Mouse (Mus musculus) testis, postnatal 10 days (tissue): ENCODE data around the gene Sp140.
"Not testable (repeated sequence)": the region's sequence is repeated elsewhere in the genome, so short reads cannot be mapped to it uniquely, and the experiment has no call there.

Source experiments
- DNase-seq: peaks from one replicate; pipeline ENCODE4 v3.0.0; 2021; ENCODE audit warnings: low spot score

Gene Sp140

GRCm38 (mm10) chr1:85600078-85600477 is at the start of gene Sp140:
Sp140 (plus strand) TSS chr1:85600378.
- not testable (repeated sequence) for DNase-seq

DNA sequence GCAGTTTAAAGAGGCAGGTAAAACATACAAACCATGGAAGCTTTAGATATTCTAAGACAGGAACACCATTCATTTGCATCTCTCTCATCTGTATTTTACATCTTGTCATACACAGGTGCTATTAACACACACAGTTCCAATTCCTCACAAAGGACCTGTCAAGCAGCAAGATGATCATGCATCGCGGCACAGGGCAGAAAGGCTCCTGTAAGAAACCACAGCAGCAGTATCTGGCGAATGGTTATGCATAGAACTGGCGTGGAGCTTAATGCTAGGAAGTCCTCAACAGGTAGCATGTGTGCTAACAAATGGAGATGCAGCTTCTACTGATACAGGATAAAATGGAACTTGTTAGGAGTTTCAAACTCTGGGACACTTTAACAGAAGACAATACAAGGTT is 44.9 kb upstream of the Sp140 start:
- DNase-seq: peak; percentile 51

DNA sequence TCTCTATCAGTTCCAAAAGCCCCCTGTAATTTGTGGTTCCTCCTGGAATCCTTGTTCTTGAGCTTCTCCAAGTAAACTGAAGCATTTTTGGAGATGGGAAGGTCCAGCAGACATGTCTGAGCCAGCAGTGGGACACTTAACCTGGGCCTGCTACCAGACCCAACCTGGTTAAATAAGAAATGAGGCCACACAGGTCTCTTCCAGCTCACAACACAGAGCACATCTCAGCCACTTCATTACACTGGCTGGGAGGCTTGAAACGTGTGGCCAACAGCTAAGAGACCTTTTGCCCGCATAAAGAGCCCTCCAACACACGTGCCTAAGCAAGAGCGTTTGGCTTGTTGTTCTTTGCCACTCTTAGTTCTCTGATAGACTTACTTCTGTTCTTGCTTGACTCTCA is 26.6 kb upstream of the Sp140 start:
- DNase-seq: not testable (repeated sequence)

DNA sequence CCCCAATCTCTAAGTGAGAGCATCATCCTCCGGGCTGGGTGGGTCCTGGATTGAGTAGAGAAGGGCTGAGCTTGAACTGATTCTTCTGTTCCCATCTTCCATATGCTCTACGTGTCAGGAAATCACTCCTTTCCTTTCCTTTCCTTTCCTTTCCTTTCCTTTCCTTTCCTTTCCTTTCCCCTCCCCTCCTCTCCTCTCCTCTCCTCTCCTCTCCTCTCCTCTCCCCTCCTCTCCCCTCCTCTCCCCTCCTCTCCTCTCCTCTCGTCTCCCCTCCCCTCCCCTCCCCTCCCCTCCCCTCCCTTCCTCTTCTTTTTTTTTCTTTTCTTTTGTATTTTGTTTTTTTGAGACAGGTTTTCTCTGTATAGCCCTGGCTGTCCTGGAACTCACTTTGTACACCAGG is 24.8 kb upstream of the Sp140 start, which contains the start of gene G530012D18Rik:
TSS of gene G530012D18Rik (plus strand) at position 301 of the 400 bp plus-strand sequence.
- not testable (repeated sequence) for DNase-seq

GRCm38 (mm10) chr1:85578372-85579010 is 21.7 kb upstream of the Sp140 start:
- DNase-seq: not testable (repeated sequence)

DNA sequence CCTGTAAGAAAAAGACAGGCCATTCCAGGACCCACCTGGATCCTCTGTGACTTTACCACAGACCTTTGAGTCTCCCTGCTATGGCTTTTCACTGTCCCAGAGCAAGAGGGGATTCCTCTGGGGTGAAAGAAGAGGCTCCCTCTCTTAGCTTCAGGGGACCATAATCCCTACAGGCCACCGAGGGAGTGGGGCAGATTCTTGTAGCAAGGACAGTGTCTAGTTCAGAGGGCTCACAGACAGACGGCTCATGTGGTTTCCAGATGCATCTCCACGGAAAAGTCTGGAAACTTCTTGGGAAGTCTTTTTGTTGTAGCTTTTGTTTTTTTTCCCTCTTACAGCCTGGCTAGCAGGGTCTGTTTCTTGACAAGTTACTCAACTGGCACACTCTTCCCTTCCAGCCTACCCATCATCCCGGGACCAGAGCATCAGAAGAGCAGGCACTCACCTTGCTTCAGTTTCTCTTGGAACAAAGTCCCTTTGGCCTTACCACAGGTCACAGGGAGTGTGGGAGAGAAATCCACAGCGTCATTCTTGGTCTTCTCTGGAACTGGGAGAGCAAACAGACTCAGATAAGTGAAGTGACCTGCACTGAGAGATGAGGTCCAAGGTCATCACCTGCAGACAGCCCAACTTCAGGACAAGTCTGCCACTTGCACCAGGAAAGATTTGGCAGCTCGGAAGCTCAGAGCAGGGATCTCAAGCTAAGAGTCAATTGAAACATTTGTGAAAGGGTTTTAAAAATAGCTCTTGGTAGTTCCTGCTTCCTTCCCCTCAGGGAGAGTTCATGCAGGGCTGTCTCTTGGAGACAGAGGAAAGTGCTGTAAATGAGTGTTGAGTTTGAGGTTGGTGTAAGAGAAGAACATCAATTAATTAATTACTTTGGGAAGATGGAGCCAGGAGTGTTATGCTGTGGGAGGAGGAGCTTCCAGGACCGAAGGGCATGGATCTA is 20.7 kb upstream of the Sp140 start:
- DNase-seq: not testable (repeated sequence)

DNA sequence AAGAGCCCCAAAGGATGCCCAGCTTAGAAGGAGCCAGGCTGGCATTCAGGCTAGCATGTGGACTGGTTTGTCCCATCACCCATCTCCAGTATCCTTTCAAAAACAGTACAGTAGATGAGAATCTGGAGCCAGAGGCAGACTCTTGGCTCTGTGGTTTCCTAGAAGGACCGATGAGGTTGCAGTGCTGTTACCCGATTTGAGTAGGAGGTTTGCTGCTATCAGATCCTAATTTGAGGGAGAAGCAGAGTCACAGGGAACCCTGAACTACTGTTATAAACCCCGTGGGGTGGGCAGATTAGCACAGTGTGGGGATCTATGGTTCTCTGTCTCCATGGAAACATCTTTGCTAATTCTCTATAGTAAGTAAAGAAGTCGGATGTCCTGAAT is 20.0 kb upstream of the Sp140 start:
- DNase-seq: not testable (repeated sequence)

DNA sequence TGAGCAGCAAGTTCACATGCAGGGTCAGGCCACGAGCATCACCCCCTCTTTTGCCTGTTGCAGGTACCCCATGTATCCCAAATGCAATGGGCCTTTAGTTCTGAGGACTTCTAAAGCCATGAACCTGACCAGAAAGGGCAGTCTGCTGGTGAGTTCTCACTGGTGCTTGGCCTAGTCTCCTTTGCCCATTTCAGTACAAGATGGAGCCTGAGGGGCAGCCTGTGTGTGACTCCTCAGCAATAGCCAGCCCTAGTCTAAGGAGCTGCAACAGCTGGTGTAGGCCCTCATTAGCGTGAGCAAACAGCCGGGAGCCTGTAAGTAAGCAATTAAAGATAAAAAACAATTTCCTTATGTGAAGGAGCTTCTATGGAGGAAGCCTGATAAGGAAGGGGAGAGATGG is 19.6 kb upstream of the Sp140 start:
- DNase-seq: not testable (repeated sequence)

GRCm38 (mm10) chr1:85581518-85581917 is 18.7 kb upstream of the Sp140 start:
- DNase-seq: not testable (repeated sequence)

DNA sequence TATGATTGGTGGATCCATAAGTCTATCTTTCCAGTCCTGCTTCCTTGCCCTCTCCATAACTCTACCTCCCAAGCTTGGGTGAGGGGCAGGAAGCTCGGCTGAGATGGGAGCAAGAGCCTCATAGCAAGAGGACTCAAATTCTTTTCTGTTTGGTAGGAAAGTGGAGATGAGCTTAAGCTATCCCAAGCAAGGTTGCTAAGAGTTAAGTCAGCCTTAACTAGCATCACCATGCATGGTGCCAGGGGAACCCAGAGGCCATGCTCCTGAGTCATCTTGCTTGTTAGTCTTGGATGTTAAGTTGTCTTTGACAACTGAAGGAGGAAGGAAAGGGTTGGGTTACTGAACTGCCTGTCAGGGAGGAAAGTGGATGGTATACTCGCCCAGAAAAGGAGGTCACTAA is 11.5 kb upstream of the Sp140 start:
- DNase-seq: not testable (repeated sequence)

GRCm38 (mm10) chr1:85592526-85592925 is 7.7 kb upstream of the Sp140 start:
- peak; percentile 39 for DNase-seq

DNA sequence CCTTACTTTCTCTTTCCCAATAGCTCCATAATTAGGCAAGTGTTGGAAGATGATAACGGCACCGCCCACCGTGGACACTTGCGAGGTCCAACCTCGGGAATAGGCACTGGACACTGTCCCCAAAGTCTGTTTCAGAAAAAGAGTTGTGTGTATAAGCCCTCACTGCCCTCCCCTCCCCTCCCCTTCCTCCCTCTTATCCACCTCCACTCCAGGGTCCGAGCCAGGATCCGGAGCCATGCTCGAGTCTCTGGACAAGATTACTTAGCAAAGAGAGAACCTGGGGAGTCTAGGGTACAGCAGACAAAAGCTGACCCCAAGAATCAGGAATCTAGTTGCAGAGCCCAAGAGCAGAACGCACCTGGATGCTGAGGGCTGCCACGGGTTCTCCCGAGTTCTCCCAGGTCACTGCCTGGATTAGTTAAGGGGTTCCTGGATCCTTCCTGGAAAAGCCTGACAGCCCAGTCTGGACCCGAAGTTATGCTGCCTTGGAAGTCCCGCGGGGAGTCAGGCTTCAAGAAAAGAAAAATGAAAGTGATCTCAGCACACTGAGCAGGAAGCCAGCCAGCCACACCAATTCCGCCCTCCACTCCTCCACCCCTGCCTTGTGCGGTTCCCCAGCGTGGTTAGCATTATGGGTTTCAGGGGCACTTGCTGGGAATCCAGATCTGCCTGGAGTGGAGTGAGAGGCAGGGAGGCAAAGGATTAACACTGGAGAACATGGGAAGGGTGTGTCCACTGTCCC is 1.7 kb upstream of the Sp140 start, which contains the start of gene Sp110:
TSS of gene Sp110 (minus strand) at position 547 of the 742 bp plus-strand sequence.
- not testable (repeated sequence) for DNase-seq

DNA sequence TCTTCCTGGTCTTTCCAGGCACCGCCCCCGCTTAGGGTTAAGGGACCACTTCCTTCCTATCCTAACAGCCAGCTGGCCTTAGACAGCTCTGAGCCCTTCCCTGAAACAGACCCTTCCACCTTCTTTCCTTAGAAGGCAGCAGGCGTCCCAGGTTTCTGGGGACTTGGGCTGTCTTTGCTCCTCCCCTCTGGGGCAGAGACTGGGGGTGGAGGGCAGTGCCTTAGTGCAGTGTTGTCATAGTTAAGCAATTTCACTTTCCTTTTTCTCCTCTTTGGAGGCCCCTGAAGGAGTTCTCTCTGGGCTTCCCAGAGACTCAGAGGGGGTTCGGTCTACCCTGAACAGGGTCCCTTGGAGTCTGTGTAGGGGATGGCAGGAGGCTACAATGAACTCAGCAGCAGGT is 616 bp downstream of the Sp140 start:
- not testable (repeated sequence) for DNase-seq

- not testable (repeated sequence) for DNase-seq
Measured at GRCm38 (mm10) chr1:85604341-85604740, 4.2 kb downstream of the Sp140 start.

- DNase-seq: not testable (repeated sequence)
Measured at GRCm38 (mm10) chr1:85608361-85608760, 8.2 kb downstream of the Sp140 start.

DNA sequence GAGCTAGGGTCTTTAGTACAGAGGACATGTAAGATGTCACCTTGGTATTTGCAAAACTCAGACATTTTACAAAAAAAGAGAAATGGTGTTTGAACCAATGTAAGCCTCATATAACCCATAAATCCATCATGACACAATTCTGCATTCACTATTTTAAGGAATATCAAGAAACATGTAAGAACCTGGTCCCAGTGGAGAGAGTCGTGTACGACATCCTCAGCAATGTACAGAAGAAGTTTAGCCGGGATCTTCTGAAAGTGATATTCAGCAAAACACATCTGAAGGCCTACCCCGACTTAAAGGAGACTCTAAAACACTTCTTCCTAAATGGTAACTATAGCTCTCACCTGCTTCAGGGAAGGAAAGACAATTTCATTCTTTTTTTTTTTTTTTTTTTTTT is 10.4 kb downstream of the Sp140 start:
- not testable (repeated sequence) for DNase-seq

GRCm38 (mm10) chr1:85615096-85615495 is 14.9 kb downstream of the Sp140 start:
- DNase-seq: not testable (repeated sequence)

DNA sequence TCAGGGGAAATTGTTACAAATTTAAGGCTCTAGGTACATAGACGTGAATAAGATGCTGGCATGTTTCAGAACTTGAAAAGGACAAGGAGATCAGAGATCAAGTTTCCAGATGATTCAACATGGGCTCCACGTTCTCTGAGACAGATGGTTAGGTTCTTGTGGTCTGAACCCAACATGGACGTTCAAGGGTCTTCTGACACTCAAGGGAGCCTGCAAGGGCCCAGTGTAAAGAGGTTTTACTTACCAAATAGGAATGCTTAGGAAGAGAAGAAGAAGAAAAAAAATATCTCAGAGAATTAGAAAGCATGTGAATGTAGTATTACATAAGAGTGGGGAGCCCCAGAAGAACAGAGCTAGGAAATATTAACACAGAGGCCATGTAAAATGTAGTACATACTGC is 15.6 kb downstream of the Sp140 start:
- DNase-seq: not testable (repeated sequence)

- peak; percentile 43 for DNase-seq
Measured at GRCm38 (mm10) chr1:85617161-85617560, 17.0 kb downstream of the Sp140 start.

DNA sequence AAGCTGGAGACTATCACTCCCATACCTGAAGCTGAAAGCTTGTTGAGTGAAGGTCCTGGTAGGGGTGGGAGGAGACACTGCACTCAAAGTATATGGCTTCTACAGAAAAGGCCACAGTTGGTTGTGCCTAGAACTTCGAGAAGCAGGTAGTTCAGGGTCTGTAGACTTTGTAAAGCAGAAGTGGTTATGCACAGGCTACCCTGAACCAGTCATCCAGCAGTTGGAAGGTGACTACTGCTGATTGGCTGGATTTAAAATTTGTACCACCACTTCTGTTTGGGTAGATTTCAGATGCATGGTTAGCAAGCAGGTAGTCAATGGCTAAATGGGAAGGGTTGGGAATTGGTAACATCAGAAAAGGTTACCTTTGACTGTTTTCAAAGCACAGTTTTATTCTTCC is 18.5 kb downstream of the Sp140 start:
- DNase-seq: not testable (repeated sequence)

DNA sequence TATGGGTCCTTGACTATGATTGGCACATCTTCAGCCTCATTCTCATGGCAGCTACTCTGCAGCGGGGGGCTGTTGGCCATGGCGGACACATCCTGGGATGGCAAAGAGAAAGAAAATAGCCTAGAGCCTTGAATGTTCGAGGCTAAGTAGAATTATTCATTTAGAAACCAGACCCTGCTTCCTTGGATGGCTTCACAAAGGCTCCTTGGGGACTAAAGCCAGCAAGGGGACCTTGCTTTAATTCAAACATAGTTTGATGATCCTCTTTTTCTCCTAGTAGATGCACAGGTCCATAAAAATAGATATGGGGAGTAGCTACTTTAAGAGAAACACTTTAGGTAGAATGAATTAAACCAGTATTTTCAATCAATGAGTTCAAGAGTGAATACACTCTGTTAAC is 36.8 kb downstream of the Sp140 start:
- DNase-seq: not testable (repeated sequence)

GRCm38 (mm10) chr1:85638144-85638543 is 38.0 kb downstream of the Sp140 start:
- DNase-seq: peak; percentile 47
